Mouse (Mus musculus): ENCODE data around the gene Vmp1. TPM values are rescaled to one million over a fixed set of nuclear protein-coding genes. Genes with fewer than 3 reads are reported as not detected.

The Vmp1 gene
- polyA plus RNA-seq, 1 experiment from 2014 or later = 89.4 TPM

- H3K4me2 ChIP-seq (ENCODE audit: low read depth, low read length, severe bottlenecking) = no peak overlapping the region
- H3K4me3 ChIP-seq (ENCODE audit: low read depth, low read length) = no peak overlapping the region
- H3K9ac ChIP-seq (ENCODE audit: low read length) = no peak overlapping the region
- DNase-seq (ENCODE audit: low spot score) = no peak
- H3K27ac ChIP-seq (ENCODE audit: low read depth, low read length) = no peak overlapping the region
- no peaks in the 10 kb centered on the region for H3K27me3 ChIP-seq (ENCODE audit: control insufficient read depth, insufficient read depth, low read length)
- H3K4me1 ChIP-seq (replicated peaks; ENCODE audit: control insufficient read depth, insufficient read depth, low read length) = no peaks in the 10 kb centered on the region
- H3K9me3 ChIP-seq (ENCODE audit: control insufficient read depth, low read length) = no peaks in the 10 kb centered on the region
- H3K36me3 ChIP-seq (ENCODE audit: control insufficient read depth, insufficient read depth, low read length) = no peaks in the 10 kb centered on the region; the same call in 1 of the 2 replicates
- ATAC-seq (replicated peaks; ENCODE audit: low FRiP score) = no peak
These were observed 31.0 kb upstream of the Vmp1 start for GRCm38 (mm10) chr11:86714606-86715005.

- 95% methylated on average over 4 of the region's 4 CpGs for WGBS
- H3K36me3 ChIP-seq (ENCODE audit: control insufficient read depth, insufficient read depth, low read length) = peaks cover 4% of the 10 kb centered on the region
- H3K4me1 ChIP-seq (replicated peaks; ENCODE audit: control insufficient read depth, insufficient read depth, low read length) = no peaks in the 10 kb centered on the region
- DNase-seq (ENCODE audit: low spot score) (no peak), ATAC-seq (replicated peaks; ENCODE audit: low FRiP score) (no peak)
- no peaks in the 10 kb centered on the region for H3K27me3 ChIP-seq (ENCODE audit: control insufficient read depth, insufficient read depth, low read length)
- no peak overlapping the region for H3K4me2 ChIP-seq (ENCODE audit: low read depth, low read length, severe bottlenecking)
- no peak overlapping the region for H3K9ac ChIP-seq (ENCODE audit: low read length)
- H3K4me3 ChIP-seq (ENCODE audit: low read depth, low read length) = no peak overlapping the region
- no peaks in the 10 kb centered on the region for H3K9me3 ChIP-seq (ENCODE audit: control insufficient read depth, low read length)
- H3K27ac ChIP-seq (ENCODE audit: low read depth, low read length) = no peak overlapping the region
These were observed 17.5 kb upstream of the Vmp1 start for GRCm38 (mm10) chr11:86701151-86701550.

GRCm38 (mm10) chr11:86695461-86695860, 11.8 kb upstream of the Vmp1 start:
- no peak for ATAC-seq (replicated peaks; ENCODE audit: low FRiP score)
- H3K4me3 ChIP-seq (ENCODE audit: low read depth, low read length) = no peak overlapping the region
- H3K27ac ChIP-seq (ENCODE audit: low read depth, low read length) = no peak overlapping the region
- H3K9ac ChIP-seq (ENCODE audit: low read length) = no peak overlapping the region
- no peak for DNase-seq (ENCODE audit: low spot score)
- H3K36me3 ChIP-seq (ENCODE audit: control insufficient read depth, insufficient read depth, low read length) = peaks cover 4% of the 10 kb centered on the region
- H3K4me2 ChIP-seq (ENCODE audit: low read depth, low read length, severe bottlenecking) = no peak overlapping the region
- no peaks in the 10 kb centered on the region for H3K4me1 ChIP-seq (replicated peaks; ENCODE audit: control insufficient read depth, insufficient read depth, low read length)
- H3K9me3 ChIP-seq (ENCODE audit: control insufficient read depth, low read length) = no peaks in the 10 kb centered on the region
- 70% methylated on average over 4 of the region's 4 CpGs for WGBS
- H3K27me3 ChIP-seq (ENCODE audit: control insufficient read depth, insufficient read depth, low read length) = no peaks in the 10 kb centered on the region

- DNase-seq (ENCODE audit: low spot score) (no peak), ATAC-seq (replicated peaks; ENCODE audit: low FRiP score) (no peak)
- H3K4me3 ChIP-seq (ENCODE audit: low read depth, low read length) = no peak overlapping the region
- no peaks in the 10 kb centered on the region for H3K27me3 ChIP-seq (ENCODE audit: control insufficient read depth, insufficient read depth, low read length)
- peaks cover 4% of the 10 kb centered on the region; the same call in 1 of the 2 replicates for H3K36me3 ChIP-seq (ENCODE audit: control insufficient read depth, insufficient read depth, low read length)
- H3K9ac ChIP-seq (ENCODE audit: low read length) = no peak overlapping the region
- H3K9me3 ChIP-seq (ENCODE audit: control insufficient read depth, low read length) = no peaks in the 10 kb centered on the region
- H3K4me1 ChIP-seq (replicated peaks; ENCODE audit: control insufficient read depth, insufficient read depth, low read length) = no peaks in the 10 kb centered on the region
- no peak overlapping the region for H3K27ac ChIP-seq (ENCODE audit: low read depth, low read length)
- WGBS = 90% methylated on average over 2 of the region's 2 CpGs
- H3K4me2 ChIP-seq (ENCODE audit: low read depth, low read length, severe bottlenecking) = no peak overlapping the region
These were observed 8.9 kb upstream of the Vmp1 start for GRCm38 (mm10) chr11:86692546-86692945.

- no peak overlapping the region for H3K4me3 ChIP-seq (ENCODE audit: low read depth, low read length)
- WGBS = 90% methylated on average over 2 of the region's 2 CpGs
- H3K4me2 ChIP-seq (ENCODE audit: low read depth, low read length, severe bottlenecking) = no peak overlapping the region
- no peak overlapping the region for H3K9ac ChIP-seq (ENCODE audit: low read length)
- DNase-seq (ENCODE audit: low spot score) = no peak
- H3K27me3 ChIP-seq (ENCODE audit: control insufficient read depth, insufficient read depth, low read length) = no peaks in the 10 kb centered on the region
- H3K36me3 ChIP-seq (ENCODE audit: control insufficient read depth, insufficient read depth, low read length) = peaks cover 4% of the 10 kb centered on the region; the same call in 1 of the 2 replicates
- no peak overlapping the region for H3K27ac ChIP-seq (ENCODE audit: low read depth, low read length)
- H3K4me1 ChIP-seq (replicated peaks; ENCODE audit: control insufficient read depth, insufficient read depth, low read length) = no peaks in the 10 kb centered on the region
- no peaks in the 10 kb centered on the region for H3K9me3 ChIP-seq (ENCODE audit: control insufficient read depth, low read length)
- no peak for ATAC-seq (replicated peaks; ENCODE audit: low FRiP score)
These were observed 8.3 kb upstream of the Vmp1 start for GRCm38 (mm10) chr11:86691956-86692355.

GRCm38 (mm10) chr11:86691482-86691881, 7.8 kb upstream of the Vmp1 start:
- H3K27me3 ChIP-seq (ENCODE audit: control insufficient read depth, insufficient read depth, low read length) = no peaks in the 10 kb centered on the region
- no peak overlapping the region for H3K4me2 ChIP-seq (ENCODE audit: low read depth, low read length, severe bottlenecking)
- no peaks in the 10 kb centered on the region for H3K9me3 ChIP-seq (ENCODE audit: control insufficient read depth, low read length)
- H3K9ac ChIP-seq (ENCODE audit: low read length) = no peak overlapping the region
- H3K36me3 ChIP-seq (ENCODE audit: control insufficient read depth, insufficient read depth, low read length) = peaks cover 4% of the 10 kb centered on the region; the same call in 1 of the 2 replicates
- DNase-seq (ENCODE audit: low spot score) (no peak), ATAC-seq (replicated peaks; ENCODE audit: low FRiP score) (no peak)
- WGBS = 97% methylated on average over 3 of the region's 3 CpGs
- no peak overlapping the region for H3K4me3 ChIP-seq (ENCODE audit: low read depth, low read length)
- no peaks in the 10 kb centered on the region for H3K4me1 ChIP-seq (replicated peaks; ENCODE audit: control insufficient read depth, insufficient read depth, low read length)
- no peak overlapping the region for H3K27ac ChIP-seq (ENCODE audit: low read depth, low read length)

GRCm38 (mm10) chr11:86690383-86690782, 6.7 kb upstream of the Vmp1 start:
- Histone ChIP-seq H3K4me2 (ENCODE audit: low read depth, low read length, severe bottlenecking) (no peak overlapping the region), H3K4me1 (replicated peaks; ENCODE audit: control insufficient read depth, insufficient read depth, low read length) (peaks cover under 1% of the 10 kb centered on the region; the same call in 1 of the 2 replicates), H3K27ac (ENCODE audit: low read depth, low read length) (no peak overlapping the region), H3K27me3 (ENCODE audit: control insufficient read depth, insufficient read depth, low read length) (no peaks in the 10 kb centered on the region), H3K4me3 (ENCODE audit: low read depth, low read length) (no peak overlapping the region), H3K9ac (ENCODE audit: low read length) (no peak overlapping the region), H3K36me3 (ENCODE audit: control insufficient read depth, insufficient read depth, low read length) (peaks cover 2% of the 10 kb centered on the region; the same call in 1 of the 2 replicates), H3K9me3 (ENCODE audit: control insufficient read depth, low read length) (no peaks in the 10 kb centered on the region)
- no peak for ATAC-seq (replicated peaks; ENCODE audit: low FRiP score)
- DNase-seq (ENCODE audit: low spot score) = no peak
- WGBS = 92% methylated on average over 3 of the region's 3 CpGs

GRCm38 (mm10) chr11:86685366-86685765, 1.7 kb upstream of the Vmp1 start:
- no peaks in the 10 kb centered on the region for H3K27me3 ChIP-seq (ENCODE audit: control insufficient read depth, insufficient read depth, low read length)
- ATAC-seq (replicated peaks; ENCODE audit: low FRiP score) (no peak), DNase-seq (ENCODE audit: low spot score) (no peak)
- H3K4me1 ChIP-seq (replicated peaks; ENCODE audit: control insufficient read depth, insufficient read depth, low read length) = peaks cover 2% of the 10 kb centered on the region; the same call in 1 of the 2 replicates
- H3K9ac ChIP-seq (ENCODE audit: low read length) = no peak overlapping the region
- H3K27ac ChIP-seq (ENCODE audit: low read depth, low read length) = no peak overlapping the region
- H3K9me3 ChIP-seq (ENCODE audit: control insufficient read depth, low read length) = no peaks in the 10 kb centered on the region
- no peaks in the 10 kb centered on the region; the same call in 1 of the 2 replicates for H3K36me3 ChIP-seq (ENCODE audit: control insufficient read depth, insufficient read depth, low read length)
- 94% methylated on average over 1 of the region's 1 CpGs for WGBS
- no peak overlapping the region; the same call in 1 of the 2 replicates for H3K4me3 ChIP-seq (ENCODE audit: low read depth, low read length)
- H3K4me2 ChIP-seq (ENCODE audit: low read depth, low read length, severe bottlenecking) = peak overlapping the region; percentile 85

Measured in forebrain, embryonic 11.5 days (tissue).